Mouse (Mus musculus) heart, postnatal 0 days (tissue): ENCODE results near the gene Jak1. TPM values are rescaled to one million over a fixed set of nuclear protein-coding genes. Genes with fewer than 3 reads are reported as not detected.

Experiments
- ATAC-seq: fragments of 200-750 bp; cut with Nextera tagmentation; 2 replicates; pipeline ENCODE4 v1.8.0; 2017; ENCODE audit warnings: low read depth, moderate number of reproducible peaks, moderate library complexity; ENCODE audit not compliant: insufficient read depth
- DNase-seq: peaks from one replicate; pipeline ENCODE4 v3.0.0-alpha.2; 2016; ENCODE audit warnings: low spot score
- H3K27ac ChIP-seq: fragments of 300-500 bp; sonication (generic); 2 replicates; pipeline ENCODE4 v1.5.1; 2014; ENCODE audit warnings: low read depth, mild to moderate bottlenecking
- H3K27me3 ChIP-seq: fragments of 300-500 bp; sonication (generic); 2 replicates; pipeline ENCODE4 v1.6.1; 2014; ENCODE audit warnings: low read length, mixed read lengths; ENCODE audit not compliant: control insufficient read depth, insufficient read depth
- H3K36me3 ChIP-seq: fragments of 300-500 bp; sonication (generic); replicated peaks from 2 replicates; pipeline ENCODE4 v1.6.1; 2014; ENCODE audit warnings: low read length, mixed read lengths; ENCODE audit not compliant: control insufficient read depth, insufficient read depth
- H3K4me1 ChIP-seq: fragments of 300-500 bp; sonication (generic); 2 replicates; pipeline ENCODE4 v1.6.1; 2014; ENCODE audit warnings: antibody characterized with exemption; ENCODE audit not compliant: control insufficient read depth, insufficient read depth
- H3K4me2 ChIP-seq: fragments of 300-500 bp; sonication (generic); 2 replicates; pipeline ENCODE4 v1.6.1; 2014; ENCODE audit warnings: low read depth, mild to moderate bottlenecking, low read length, moderate library complexity
- H3K4me3 ChIP-seq: fragments of 300-500 bp; sonication (generic); 2 replicates; pipeline ENCODE4 v1.5.1; 2014; ENCODE audit warnings: low read depth, low read length
- H3K9ac ChIP-seq: fragments of 300-500 bp; sonication (generic); replicated peaks from 2 replicates; pipeline ENCODE4 v1.6.1; 2014; ENCODE audit warnings: low read depth, low read length, mixed read lengths
- H3K9me3 ChIP-seq: fragments of 300-500 bp; sonication (generic); replicated peaks from 2 replicates; pipeline ENCODE4 v1.6.1; 2016; ENCODE audit warnings: low read length; ENCODE audit not compliant: control insufficient read depth
- CTCF ChIP-seq: IDR thresholded peaks from 2 replicates; pipeline ENCODE4 v1.5.1; 2016; ENCODE audit warnings: antibody characterized with exemption, control low read depth, low read depth
- EP300 ChIP-seq: IDR thresholded peaks from 2 replicates; pipeline ENCODE4 v1.6.1; 2016; ENCODE audit warnings: antibody characterized with exemption, low read depth
- WGBS: fragments of 180-500 bp; shearing (Covaris S2); extraction: QIAGEN DNeasy Blood & Tissue Kit; methylation state at CpG from one replicate; pipeline ENCODE4 v1.1.7; 2014; 5-methylcytosine and 5-hydroxymethylcytosine counted together
- polyA plus RNA-seq: library from polyadenylated mRNA; unstranded; fragments of >200 nt; fragmentation: Nextera tagmentation; extraction: Ambion mirVana; gene quantifications from 2 replicates; pipeline ENCODE4 v1.2.1, GENCODE M21; 2015
- total RNA-seq: library from RNA; depleted of rRNA; stranded (reverse); fragments of >200 nt; gene quantifications from 2 replicates; pipeline ENCODE4 v1.2.3, GENCODE M21; 2014; ENCODE audit warnings: low replicate concordance

The Jak1 gene
- total and polyA plus RNA-seq, 2 experiments from 2014 or later, result 44.2 to 63.4 TPM

GRCm38 (mm10) chr4:101285906-101286432 lies 20.9 kb upstream of the Jak1 start:
- H3K9me3 ChIP-seq, result no peaks in the 10 kb centered on the region
- no peak overlapping the region for H3K4me3 ChIP-seq
- H3K27me3 ChIP-seq, result 0 out of 2 replicates have a peak, but pooled peaks cover under 1% of the 10 kb centered on the region
- H3K4me2 ChIP-seq, result no peak overlapping the region
- no peak overlapping the region for H3K9ac ChIP-seq
- H3K36me3 ChIP-seq, result no peaks in the 10 kb centered on the region
- H3K27ac ChIP-seq, result no peak overlapping the region
- TF ChIP-seq CTCF, result no peak
- no peak for TF ChIP-seq EP300
- ATAC-seq, result no peak
- H3K4me1 ChIP-seq, result peaks cover 6% of the 10 kb centered on the region; the same call in 1 of the 2 replicates
- DNase-seq, result no peak
- 60% methylated on average over 2 of the region's 2 CpGs for WGBS

DNA sequence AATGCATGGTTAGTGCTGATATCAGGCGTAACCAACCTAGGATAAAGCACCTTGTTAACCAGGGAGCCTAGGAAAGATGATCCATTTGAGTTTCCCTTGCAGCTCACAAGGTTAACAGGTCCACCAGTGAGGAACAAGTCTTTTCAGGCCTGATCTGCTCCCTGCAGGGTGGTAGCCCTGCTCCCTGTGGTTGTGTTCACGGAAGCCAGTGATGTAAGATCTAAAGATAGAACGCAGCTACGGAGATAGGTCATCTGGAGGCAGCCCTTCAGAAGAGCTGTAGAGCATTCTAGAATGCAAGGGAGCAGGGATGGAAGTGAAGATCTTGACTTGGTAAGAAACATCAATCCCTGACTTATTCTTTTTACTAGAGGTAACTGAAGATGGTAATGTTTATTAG lies 18.9 kb upstream of the Jak1 start:
- H3K4me3 ChIP-seq, result no peak overlapping the region
- H3K36me3 ChIP-seq, result no peaks in the 10 kb centered on the region
- no peak overlapping the region for H3K27ac ChIP-seq
- TF ChIP-seq EP300 (no peak), CTCF (no peak)
- ATAC-seq, result peak; percentile 36; the same call in 1 of the 2 replicates
- WGBS, result 34% methylated on average over 4 of the region's 4 CpGs
- no peak overlapping the region for H3K4me2 ChIP-seq
- no peak for DNase-seq
- H3K4me1 ChIP-seq, result peaks cover 6% of the 10 kb centered on the region; the same call in 1 of the 2 replicates
- H3K9ac ChIP-seq, result no peak overlapping the region
- H3K27me3 ChIP-seq, result no peaks in the 10 kb centered on the region
- H3K9me3 ChIP-seq, result no peaks in the 10 kb centered on the region

DNA sequence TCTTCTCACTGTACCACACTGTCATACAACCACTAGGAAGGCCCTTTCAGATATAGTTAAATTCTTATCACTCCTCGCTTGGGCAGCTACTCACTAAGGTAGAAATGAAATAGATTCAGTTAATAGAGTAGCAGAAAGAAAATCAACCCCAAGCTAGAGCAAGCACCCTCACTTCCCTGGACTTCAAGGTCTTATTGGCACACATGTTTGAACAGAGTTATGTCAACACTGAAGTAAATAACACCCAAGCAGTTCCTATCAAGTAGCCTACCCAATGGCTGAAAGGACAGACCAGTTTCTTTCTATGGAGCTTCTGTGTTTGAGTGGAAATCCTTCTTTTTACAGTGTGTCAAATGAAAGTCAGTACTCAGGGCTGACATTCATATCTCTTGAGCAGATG lies 17.2 kb upstream of the Jak1 start:
- TF ChIP-seq EP300 (no peak), CTCF (no peak)
- peaks cover 6% of the 10 kb centered on the region; the same call in 1 of the 2 replicates for H3K4me1 ChIP-seq
- no peak overlapping the region for H3K4me3 ChIP-seq
- H3K27me3 ChIP-seq, result no peaks in the 10 kb centered on the region
- ATAC-seq (no peak), DNase-seq (no peak)
- H3K4me2 ChIP-seq, result no peak overlapping the region
- no peaks in the 10 kb centered on the region for H3K36me3 ChIP-seq
- no peak overlapping the region for H3K9ac ChIP-seq
- H3K9me3 ChIP-seq, result no peaks in the 10 kb centered on the region
- 74% methylated on average over 1 of the region's 1 CpGs for WGBS
- H3K27ac ChIP-seq, result no peak overlapping the region

DNA sequence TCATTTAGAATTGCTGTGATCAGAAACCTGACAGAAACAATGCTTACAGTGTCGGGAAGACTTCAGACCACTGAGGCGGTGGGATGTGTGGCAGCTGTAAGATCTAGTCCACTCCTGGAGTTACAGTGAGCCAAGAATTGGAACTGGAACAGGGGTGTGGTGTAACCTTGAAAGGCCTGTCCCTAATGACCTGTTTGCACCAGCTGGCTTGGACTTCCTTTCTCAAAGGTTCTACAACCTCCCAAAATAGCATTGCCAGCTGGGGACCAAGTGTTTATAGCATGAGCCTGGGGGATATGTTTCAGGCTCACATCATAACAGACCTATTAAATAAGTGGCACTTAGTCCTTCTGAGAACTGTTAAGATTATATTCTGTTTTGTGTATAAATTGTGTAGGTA lies 15.0 kb upstream of the Jak1 start:
- Histone ChIP-seq H3K27me3 (no peaks in the 10 kb centered on the region), H3K9me3 (no peaks in the 10 kb centered on the region), H3K4me2 (no peak overlapping the region), H3K4me3 (no peak overlapping the region), H3K4me1 (peaks cover 6% of the 10 kb centered on the region; the same call in 1 of the 2 replicates), H3K36me3 (no peaks in the 10 kb centered on the region), H3K27ac (no peak overlapping the region), H3K9ac (no peak overlapping the region)
- TF ChIP-seq EP300 (no peak), CTCF (no peak)
- ATAC-seq (no peak; the same call in 1 of the 2 replicates), DNase-seq (peak; percentile 14)
- 55% methylated on average over 2 of the region's 2 CpGs for WGBS

- no peaks in the 10 kb centered on the region for H3K36me3 ChIP-seq
- ATAC-seq (no peak), DNase-seq (no peak)
- no peak overlapping the region for H3K27ac ChIP-seq
- H3K4me1 ChIP-seq, result no peaks in the 10 kb centered on the region
- H3K9me3 ChIP-seq, result no peaks in the 10 kb centered on the region
- TF ChIP-seq EP300 (no peak), CTCF (no peak)
- no peaks in the 10 kb centered on the region for H3K27me3 ChIP-seq
- H3K4me2 ChIP-seq, result no peak overlapping the region
- no peak overlapping the region for H3K4me3 ChIP-seq
- no peak overlapping the region for H3K9ac ChIP-seq
- WGBS, result 82% methylated on average over 6 of the region's 6 CpGs
Measured at GRCm38 (mm10) chr4:101276456-101277070, 11.5 kb upstream of the Jak1 start.
